Mouse (Mus musculus) heart, embryonic 11.5 days (tissue): ENCODE measurements around the gene Pde6g. TPM values are rescaled to one million over a fixed set of nuclear protein-coding genes. Genes with fewer than 3 reads are reported as not detected.
A peak's percentile ranks its signal among the peaks of the same experiment; 100 is the strongest.

Experiments
- ATAC-seq: fragments of 200-750 bp; cut with Nextera tagmentation; replicated peaks from 2 replicates; pipeline ENCODE4 v1.8.0; 2017; ENCODE audit warnings: moderate library complexity; ENCODE audit not compliant: insufficient number of reproducible peaks, low FRiP score, low TSS enrichment
- H3K27ac ChIP-seq: fragments of 300-500 bp; sonication (generic); 2 replicates; pipeline ENCODE4 v1.5.1; 2014; ENCODE audit warnings: mild to moderate bottlenecking, low read depth, low read length
- H3K27me3 ChIP-seq: fragments of 300-500 bp; sonication (generic); 2 replicates; pipeline ENCODE4 v1.6.1; 2014; ENCODE audit warnings: mild to moderate bottlenecking, low read length, mixed read lengths; ENCODE audit not compliant: control insufficient read depth, insufficient read depth
- H3K36me3 ChIP-seq: fragments of 300-500 bp; sonication (generic); 2 replicates; pipeline ENCODE4 v1.6.1; 2014; ENCODE audit warnings: mild to moderate bottlenecking, low read length, moderate library complexity, mixed read lengths; ENCODE audit not compliant: control insufficient read depth, insufficient read depth
- H3K4me1 ChIP-seq: fragments of 300-500 bp; sonication (generic); 2 replicates; pipeline ENCODE4 v1.6.1; 2014; ENCODE audit warnings: low read length; ENCODE audit not compliant: control insufficient read depth, insufficient read depth
- H3K4me2 ChIP-seq: fragments of 300-500 bp; sonication (generic); 2 replicates; pipeline ENCODE4 v1.6.1; 2014; ENCODE audit warnings: mild to moderate bottlenecking, moderate library complexity
- H3K4me3 ChIP-seq: fragments of 300-500 bp; sonication (generic); 2 replicates; pipeline ENCODE4 v1.5.1; 2014; ENCODE audit warnings: low read depth, low read length
- H3K9ac ChIP-seq: fragments of 300-500 bp; sonication (generic); 2 replicates; pipeline ENCODE4 v1.6.1; 2014; ENCODE audit warnings: mild to moderate bottlenecking, low read depth, low read length, moderate library complexity
- H3K9me3 ChIP-seq: fragments of 300-500 bp; sonication (generic); replicated peaks from 2 replicates; pipeline ENCODE4 v1.6.1; 2016; ENCODE audit warnings: low read length; ENCODE audit not compliant: control insufficient read depth
- WGBS: fragments of 180-500 bp; shearing (Covaris S2); extraction: QIAGEN DNeasy Blood & Tissue Kit; methylation state at CpG from one replicate; pipeline ENCODE4 v1.1.7; 2014; ENCODE audit not compliant: insufficient replicate concordance; 5-methylcytosine and 5-hydroxymethylcytosine counted together
- polyA plus RNA-seq: library from polyadenylated mRNA; unstranded; fragments of >200 nt; fragmentation: Nextera tagmentation; extraction: Ambion mirVana; gene quantifications from 2 replicates; pipeline ENCODE4 v1.2.1, GENCODE M21; 2014

The Pde6g gene
- polyA plus RNA-seq, 1 experiment from 2014 or later = 0.24 TPM

DNA sequence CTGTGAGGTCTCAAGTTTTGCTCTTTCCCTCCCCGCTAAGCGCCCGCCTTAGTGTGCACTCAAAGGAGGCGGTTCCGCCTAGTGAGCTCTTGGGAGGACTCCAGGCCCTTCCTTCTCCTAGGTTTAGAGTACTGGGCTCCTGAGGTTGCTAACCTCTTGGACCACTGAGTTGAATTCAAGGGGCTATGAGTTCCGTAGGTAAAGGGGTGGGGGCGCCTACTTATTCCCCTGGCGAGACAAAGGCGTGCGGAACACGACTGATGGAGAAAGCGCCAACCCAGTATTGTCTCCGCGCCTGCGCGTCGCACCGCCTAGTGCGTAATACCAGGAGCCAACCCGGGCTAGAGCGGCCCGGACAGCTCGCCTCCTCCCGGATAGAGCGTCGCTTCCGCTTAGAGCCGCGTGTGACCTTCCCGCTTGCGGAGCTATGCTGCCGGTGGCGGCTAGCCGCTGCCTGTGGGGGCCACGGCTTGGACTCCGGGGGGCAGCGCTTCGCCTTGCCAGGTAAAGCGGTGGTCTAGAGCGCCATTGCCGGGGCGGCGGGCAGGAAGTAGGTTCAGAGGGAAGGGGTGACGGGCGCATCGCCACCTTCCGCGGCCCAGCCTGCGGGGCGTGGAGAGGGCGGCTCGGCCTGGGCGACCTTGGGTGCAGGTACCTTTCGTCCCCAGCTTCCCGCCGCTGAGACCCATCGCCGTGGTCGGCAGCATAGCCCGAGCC, 31.1 kb upstream of the Pde6g start, which contains the start of gene Mrpl12:
TSS of gene Mrpl12 (plus strand) at position 349 of the 717 bp plus-strand sequence.
- Histone ChIP-seq H3K9me3 (no peaks in the 10 kb centered on the region), H3K4me3 (peak within 1 kb of the TSS; percentile 80), H3K4me1 (peaks cover 15% of the 10 kb centered on the region), H3K9ac (peak within 1 kb of the TSS; percentile 96), H3K27me3 (no peaks in the 10 kb centered on the region), H3K36me3 (peaks cover 43% of the 10 kb centered on the region), H3K4me2 (peak within 1 kb of the TSS; percentile 74), H3K27ac (peak within 1 kb of the TSS; percentile 61)
- WGBS = under 1% methylated on average over 60 of the region's 60 CpGs
- peak; percentile 86 for ATAC-seq

DNA sequence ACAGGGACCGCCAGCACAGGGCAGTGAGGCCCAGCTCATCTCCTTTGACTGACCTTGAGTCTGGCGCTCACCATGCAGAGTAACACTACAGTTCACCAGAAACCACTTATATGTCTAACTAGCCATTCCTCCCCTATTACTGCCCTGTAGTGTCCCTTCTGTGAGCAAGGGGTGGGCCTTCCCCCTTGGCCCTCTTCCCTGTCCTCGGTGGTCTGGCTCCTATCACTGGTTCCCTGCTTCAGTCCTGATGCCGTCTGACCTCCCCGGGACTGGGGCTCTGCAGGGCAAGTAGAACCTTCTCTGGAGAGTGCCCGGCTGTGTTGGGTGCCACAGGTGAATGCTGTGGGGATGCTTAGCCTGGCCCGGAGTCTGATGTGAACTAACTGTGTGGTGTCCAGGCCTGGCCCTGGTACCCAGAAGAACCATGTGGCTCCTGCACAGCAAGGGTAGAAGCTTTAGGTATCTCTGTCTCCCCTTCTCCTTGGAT, 30.2 kb upstream of the Pde6g start:
- ATAC-seq = no peak

DNA sequence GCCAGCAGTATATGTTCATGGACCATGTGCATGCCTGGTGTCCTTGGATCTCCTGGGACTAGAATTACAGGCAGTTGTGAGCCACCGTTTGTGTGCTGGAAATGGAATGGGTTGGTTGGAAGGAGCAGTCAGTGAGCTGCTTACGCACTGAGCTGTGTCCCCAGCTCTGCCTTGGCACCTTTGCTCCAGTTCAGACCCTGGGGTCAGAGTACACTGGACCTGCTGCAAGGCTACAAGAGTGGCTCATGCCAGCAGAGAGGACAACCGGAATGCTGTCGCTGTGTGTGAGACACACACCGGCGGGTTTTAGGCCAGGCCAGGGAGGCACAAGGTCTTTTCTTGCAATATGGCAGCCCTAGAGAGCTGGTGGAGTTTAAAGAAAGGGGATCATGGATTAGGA, 18.8 kb upstream of the Pde6g start:
- Histone ChIP-seq H3K4me2 (no peak overlapping the region), H3K4me3 (no peak overlapping the region), H3K36me3 (peaks cover 44% of the 10 kb centered on the region), H3K4me1 (peaks cover 8% of the 10 kb centered on the region), H3K9me3 (no peaks in the 10 kb centered on the region), H3K27ac (no peak overlapping the region), H3K9ac (no peak overlapping the region), H3K27me3 (no peaks in the 10 kb centered on the region)
- WGBS = 98% methylated on average over 6 of the region's 6 CpGs
- ATAC-seq = no peak

More for the DNA sequence above, 30.2 kb upstream of the Pde6g start:
- peak overlapping the region; percentile 74 for H3K4me2 ChIP-seq
- peak overlapping the region; percentile 80 for H3K4me3 ChIP-seq
- no peaks in the 10 kb centered on the region for H3K27me3 ChIP-seq
- no peak overlapping the region for H3K27ac ChIP-seq
- no peaks in the 10 kb centered on the region for H3K9me3 ChIP-seq
- peaks cover 14% of the 10 kb centered on the region for H3K4me1 ChIP-seq
- peaks cover 48% of the 10 kb centered on the region for H3K36me3 ChIP-seq
- H3K9ac ChIP-seq = peak overlapping the region; percentile 96
- 83% methylated on average over 7 of the region's 7 CpGs for WGBS

DNA sequence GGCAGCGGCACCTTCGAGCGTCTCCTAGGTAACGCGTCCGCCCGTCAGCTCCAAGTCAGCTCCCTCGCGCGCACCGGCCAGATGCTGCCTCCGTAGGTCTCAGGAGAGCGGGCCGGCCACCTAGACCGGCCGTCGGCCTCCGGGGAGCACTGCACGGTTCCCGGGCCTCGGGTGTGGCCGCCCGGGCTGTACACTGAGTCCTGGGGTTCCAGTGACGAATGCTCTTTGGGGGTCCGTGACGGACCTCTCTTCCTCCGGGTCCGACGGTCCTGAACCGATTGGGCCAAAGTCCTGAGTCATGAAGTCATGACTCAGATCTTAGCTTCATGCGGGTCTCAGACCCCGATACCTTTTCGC, 14.4 kb upstream of the Pde6g start:
- no peak overlapping the region for H3K27ac ChIP-seq
- peak overlapping the region; percentile 84 for H3K4me2 ChIP-seq
- H3K27me3 ChIP-seq = no peaks in the 10 kb centered on the region
- ATAC-seq = peak; percentile 58
- peaks cover 26% of the 10 kb centered on the region for H3K36me3 ChIP-seq
- peak overlapping the region; percentile 80 for H3K9ac ChIP-seq
- H3K9me3 ChIP-seq = no peaks in the 10 kb centered on the region
- peak overlapping the region; percentile 92 for H3K4me3 ChIP-seq
- 2% methylated on average over 31 of the region's 33 CpGs for WGBS
- H3K4me1 ChIP-seq = peaks cover 21% of the 10 kb centered on the region

DNA sequence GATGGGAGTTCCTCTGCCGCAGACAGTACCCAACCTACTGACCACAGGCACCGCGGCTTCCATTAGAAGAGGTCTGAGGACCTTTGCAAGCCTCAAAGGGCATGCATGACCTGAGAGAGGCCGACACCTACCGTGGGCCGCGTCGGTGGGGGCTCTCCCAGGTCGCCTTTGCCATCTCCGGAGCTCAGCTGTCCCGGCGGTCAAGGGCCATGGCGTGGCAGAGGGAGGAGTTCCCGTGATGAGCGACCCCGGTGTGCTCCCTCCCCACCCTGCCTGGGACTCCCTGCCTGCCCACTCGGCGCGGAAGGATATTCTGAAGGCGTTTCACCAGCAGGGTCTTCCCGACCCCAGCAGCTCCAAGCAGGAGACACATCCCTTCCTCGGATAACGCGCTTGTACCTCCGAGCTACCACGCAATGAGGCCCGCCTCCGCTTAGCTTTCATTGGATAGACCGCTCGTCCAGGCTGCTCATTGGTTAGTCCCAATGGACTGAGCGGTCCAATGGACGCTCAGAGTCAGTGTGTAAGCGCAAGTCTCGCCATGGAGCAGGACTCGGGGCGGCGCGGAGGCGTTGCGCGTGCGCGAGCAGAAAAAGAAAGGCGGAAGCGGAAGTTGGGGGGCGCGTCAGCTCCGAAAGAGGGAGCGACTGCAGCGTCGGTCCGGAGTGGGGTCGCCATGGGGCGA, 13.9 kb upstream of the Pde6g start, which contains the start of gene Arl16:
TSS of gene Arl16 (minus strand) at position 557 of the 685 bp plus-strand sequence.
- peak; percentile 99 for ATAC-seq
- Histone ChIP-seq H3K27me3 (no peaks in the 10 kb centered on the region), H3K4me2 (peak within 1 kb of the TSS; percentile 98), H3K36me3 (peaks cover 26% of the 10 kb centered on the region), H3K9me3 (no peaks in the 10 kb centered on the region), H3K4me1 (peaks cover 21% of the 10 kb centered on the region), H3K27ac (peak within 1 kb of the TSS; percentile 68), H3K9ac (peak within 1 kb of the TSS; percentile 89), H3K4me3 (peak within 1 kb of the TSS; percentile 92)
- under 1% methylated on average over 53 of the region's 54 CpGs for WGBS

DNA sequence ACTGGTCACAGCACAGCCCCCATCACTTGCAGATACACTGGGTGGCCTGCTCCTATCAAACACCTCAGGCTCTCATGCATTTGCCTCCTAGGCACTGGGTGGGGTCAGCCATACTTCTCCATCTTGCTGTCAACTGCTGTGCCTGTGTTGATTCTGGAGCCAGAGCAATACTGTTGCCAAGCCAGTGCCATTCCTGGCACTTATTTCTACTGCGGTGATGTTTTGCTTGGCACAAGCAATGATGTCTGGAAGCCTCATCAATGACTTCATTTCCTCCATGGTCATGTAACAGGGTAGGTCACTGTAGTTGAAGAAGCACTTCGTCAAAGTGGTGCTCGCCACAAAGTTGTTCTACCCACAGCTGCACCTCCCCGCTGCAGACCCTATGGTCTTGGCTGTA, 12.2 kb upstream of the Pde6g start:
- no peak overlapping the region for H3K9ac ChIP-seq
- peaks cover 24% of the 10 kb centered on the region for H3K36me3 ChIP-seq
- no peak overlapping the region for H3K27ac ChIP-seq
- H3K4me3 ChIP-seq = no peak overlapping the region
- no peaks in the 10 kb centered on the region for H3K9me3 ChIP-seq
- H3K27me3 ChIP-seq = no peaks in the 10 kb centered on the region
- peak overlapping the region; percentile 98; the same call in 1 of the 2 replicates for H3K4me2 ChIP-seq
- peaks cover 21% of the 10 kb centered on the region for H3K4me1 ChIP-seq
- no peak for ATAC-seq
- 74% methylated on average over 4 of the region's 4 CpGs for WGBS

DNA sequence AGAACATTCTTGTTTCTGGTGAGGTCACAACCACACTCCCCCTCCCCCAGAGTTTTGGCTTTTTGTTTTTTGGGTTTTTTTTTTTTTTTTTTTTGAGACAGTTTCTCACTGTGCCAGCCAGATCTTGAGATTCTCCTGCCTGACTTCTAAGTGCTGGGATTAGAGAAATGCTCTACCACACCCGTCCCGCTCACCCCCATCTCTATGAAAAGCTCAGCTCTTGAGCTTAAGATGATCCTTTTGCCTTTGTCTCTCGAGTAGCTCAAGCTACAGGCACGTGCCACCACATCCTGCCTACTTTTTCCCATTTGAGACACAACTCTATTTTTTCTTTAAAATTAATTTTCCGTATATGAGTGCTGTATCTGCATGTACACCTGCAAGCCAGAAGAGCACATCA, 11.1 kb upstream of the Pde6g start:
- no peak overlapping the region for H3K9ac ChIP-seq
- ATAC-seq = no peak
- H3K27ac ChIP-seq = no peak overlapping the region
- H3K9me3 ChIP-seq = no peaks in the 10 kb centered on the region
- H3K4me3 ChIP-seq = no peak overlapping the region
- H3K36me3 ChIP-seq = peaks cover 15% of the 10 kb centered on the region
- H3K4me2 ChIP-seq = no peak overlapping the region
- no peaks in the 10 kb centered on the region for H3K27me3 ChIP-seq
- WGBS = 89% methylated on average over 5 of the region's 5 CpGs
- peaks cover 21% of the 10 kb centered on the region for H3K4me1 ChIP-seq

DNA sequence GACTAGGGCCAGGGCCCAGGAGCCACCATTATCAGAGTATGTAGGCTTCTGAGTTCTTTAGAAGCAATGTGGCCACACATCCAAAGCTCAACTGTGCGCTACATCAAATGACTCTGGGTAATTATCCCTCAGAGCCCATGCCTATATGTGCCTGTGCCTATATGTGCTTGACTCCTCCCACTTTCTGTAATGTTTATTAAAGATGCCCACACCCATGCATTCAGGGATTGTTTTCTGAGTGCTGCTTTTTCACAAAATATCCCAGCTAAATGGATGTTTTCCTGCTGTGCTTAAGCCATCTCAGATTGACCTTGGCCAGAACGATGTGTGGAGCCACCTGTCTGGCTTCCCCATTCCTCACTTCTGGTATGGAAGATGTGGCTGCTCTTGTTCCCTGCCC, 10.2 kb upstream of the Pde6g start:
- peaks cover 15% of the 10 kb centered on the region for H3K36me3 ChIP-seq
- H3K27me3 ChIP-seq = no peaks in the 10 kb centered on the region
- peaks cover 24% of the 10 kb centered on the region for H3K4me1 ChIP-seq
- WGBS = 84% methylated on average over 2 of the region's 2 CpGs
- no peak overlapping the region for H3K27ac ChIP-seq
- no peak overlapping the region for H3K4me3 ChIP-seq
- H3K4me2 ChIP-seq = no peak overlapping the region
- no peak overlapping the region for H3K9ac ChIP-seq
- no peaks in the 10 kb centered on the region for H3K9me3 ChIP-seq
- no peak for ATAC-seq
